Mouse (Mus musculus) spleen, postnatal 4 days (tissue): ENCODE measurements around the gene Fgf18.
A peak's percentile ranks its signal among the peaks of the same experiment; 100 is the strongest.

Source experiments
- DNase-seq, 2 experiments: peaks; one replicate each; pipeline ENCODE4 v3.0.0; 2022; ENCODE audit warnings: low spot score in 2 of 2

The Fgf18 gene

DNA sequence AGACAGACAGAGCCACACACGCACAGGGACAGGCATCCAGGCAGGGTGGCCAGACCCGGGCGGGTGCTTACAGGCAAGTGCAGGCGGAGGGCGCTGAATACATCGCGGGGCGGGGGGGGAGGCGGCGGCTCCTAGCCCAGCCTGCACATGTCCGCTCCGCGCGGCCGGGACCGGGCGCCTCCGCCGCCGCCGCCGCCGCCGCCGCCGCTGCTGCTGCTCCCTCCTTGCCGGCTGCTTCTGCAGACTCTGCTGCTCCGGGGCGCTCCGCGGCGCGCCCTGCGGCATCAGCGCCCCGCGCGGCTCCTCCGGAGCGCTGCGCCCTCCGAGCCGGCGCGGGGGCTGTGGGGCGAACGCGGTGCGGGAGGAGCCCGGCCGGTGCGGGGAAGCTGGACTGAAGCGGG is at the start of gene Fgf18:
Gene Fgf18, minus strand, starts transcription at position 230 of the 401 bp plus-strand sequence.
- DNase-seq = no peak

DNA sequence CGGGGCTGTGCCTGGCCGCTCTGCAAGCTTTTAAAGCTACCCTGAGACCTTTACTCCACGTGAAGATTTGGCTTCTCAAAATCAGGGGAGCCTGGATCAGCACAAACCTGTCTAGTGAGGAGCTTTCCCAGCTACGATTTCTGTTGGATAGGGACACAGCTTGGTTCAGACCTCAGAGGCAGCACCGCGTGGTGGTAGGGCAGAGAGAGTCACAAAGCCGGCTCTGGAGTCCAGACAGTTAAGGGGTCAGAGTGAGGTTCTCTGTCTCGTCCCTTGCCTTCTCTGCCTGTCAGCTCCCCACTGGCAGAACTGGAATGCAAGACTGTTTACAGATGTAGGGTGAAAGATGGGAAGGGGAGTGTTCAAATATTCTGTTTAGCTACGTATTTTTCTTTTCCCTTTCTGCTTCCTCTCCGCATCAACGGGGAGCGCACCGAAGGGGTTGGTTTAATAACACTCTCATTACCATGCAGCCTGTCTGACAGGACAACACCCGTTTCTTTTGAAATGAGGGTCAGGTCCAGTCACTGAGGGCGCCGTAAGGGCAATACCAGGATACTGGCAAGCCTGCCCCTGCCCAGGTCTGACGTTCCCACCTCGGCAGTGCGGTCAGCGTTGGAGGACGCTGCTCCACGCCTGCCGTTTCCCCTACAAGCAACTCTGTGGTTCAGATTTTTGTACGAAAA is 49.4 kb upstream of the Fgf18 start:
- no peak for DNase-seq

DNA sequence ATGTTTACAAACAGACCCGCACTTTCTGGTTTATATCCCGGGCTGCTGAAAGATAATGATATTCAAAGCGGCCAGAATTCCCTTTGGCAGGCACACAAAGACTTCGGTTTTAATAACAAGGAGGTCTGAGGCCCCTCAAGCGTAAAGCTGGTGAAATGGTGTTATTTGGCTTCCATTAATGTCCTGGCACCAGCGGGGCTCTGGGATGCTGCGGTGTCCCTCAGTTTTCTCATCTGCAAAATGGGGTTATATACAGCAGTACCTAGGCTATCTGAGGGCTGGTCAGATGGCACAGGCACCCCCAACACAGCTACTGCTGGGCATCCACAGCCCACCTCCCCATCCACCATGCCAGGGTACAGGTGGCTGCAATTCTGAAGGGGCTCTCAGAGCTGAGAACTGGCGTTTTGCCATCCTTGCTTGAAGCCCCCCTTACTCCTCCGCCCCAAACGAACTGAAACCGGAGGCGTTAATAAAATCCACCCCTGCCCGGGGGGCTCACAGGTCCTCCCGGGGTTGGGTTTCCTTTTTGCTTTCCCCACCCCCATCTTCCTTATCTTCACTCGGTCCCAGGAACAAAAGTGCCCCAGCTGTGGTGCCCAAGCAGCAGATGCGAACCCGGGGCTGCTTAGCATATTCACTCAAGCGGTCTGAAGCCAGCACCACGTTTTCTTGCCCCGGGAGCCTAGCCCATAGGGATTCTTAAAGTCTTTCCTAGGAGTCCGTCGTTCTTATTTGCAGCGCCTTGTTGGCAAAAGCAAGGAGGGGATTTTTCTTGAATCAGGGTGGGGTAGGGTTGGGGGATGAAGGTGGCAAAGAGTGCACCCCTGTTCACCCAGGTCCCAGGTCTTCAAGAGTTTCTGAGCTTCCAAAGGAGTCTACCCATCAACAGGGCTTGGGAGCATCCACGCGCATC is 48.6 kb upstream of the Fgf18 start:
- no peak for DNase-seq

DNA sequence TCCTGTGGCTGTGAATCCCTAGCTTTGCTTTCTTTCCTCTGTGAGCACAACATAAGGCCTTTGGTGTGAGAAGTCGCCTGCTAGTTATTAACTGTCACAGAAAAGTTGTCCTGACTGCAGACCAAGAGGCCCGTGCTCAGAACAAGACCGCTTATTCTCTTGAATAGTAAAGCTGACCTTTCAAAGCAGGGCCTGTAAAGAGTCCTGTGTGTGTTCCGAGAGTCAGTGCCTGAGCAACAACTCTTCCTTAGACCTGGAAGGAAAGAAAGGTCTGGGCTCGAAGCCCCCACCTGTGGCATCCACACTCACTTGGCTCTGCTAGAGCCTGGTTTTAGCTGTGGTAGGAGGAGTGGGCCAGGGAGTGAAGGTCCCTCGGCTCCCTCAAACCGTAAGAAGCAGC is 47.9 kb upstream of the Fgf18 start:
- DNase-seq = no peak

DNA sequence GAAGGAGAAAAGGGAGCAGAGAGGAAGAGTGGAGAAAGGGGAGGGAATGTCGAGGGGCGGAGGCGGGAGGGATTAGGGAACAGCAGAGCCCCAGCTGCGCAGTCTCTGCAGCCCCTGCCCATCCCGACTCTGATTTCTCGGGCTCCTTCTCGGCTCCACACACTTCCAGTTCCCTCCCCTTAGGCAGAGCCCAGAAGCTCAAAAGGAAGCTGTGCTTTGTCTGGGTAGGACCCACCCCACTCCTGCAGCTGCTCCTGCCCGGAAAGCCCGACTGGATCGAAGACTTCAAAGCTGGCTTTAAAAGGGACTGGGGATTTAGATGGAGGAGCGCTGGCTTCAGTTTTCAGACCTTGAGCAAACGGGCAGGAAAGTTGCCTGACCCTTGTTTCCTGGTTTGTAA is 46.5 kb upstream of the Fgf18 start:
- no peak for DNase-seq

DNA sequence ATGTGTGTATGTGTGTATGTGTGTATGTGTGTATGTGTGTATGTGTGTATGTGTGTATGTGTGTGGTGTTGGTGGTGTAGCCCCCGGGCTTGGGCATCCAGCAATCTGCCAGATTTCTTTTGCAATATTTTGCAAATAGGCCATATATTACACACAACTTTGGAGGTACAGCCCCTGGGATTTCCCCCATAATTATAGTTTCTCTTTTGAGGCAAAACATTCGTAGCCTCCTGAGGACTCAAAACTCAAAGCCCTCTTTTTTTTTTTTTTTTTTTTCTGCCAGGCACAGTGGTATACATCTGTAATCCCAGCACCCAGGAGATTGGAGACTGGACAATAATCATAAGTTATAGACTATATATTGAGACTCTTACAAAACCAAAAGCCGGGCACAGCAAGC is 34.6 kb upstream of the Fgf18 start:
- no peak for DNase-seq

DNA sequence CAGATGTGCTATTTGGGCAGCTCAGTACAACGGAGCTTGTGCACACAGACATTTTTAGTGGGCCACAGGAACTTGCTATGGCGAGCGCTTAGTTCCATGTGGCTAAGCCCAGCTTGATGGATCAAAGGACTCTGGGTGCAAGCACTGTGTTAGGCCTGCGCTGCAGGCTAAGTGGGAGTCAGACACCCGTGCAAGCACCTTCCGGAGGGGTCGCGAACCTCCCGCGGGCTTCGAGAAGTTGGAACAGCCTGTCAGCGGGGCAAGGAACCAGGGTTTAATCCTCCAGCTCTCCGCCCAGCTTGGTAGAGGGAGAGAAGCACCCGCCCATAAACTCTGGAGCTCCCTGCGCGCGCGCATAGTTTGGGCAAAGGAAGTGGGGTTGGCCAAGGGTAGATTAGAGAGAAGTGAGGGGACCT is 33.5 kb upstream of the Fgf18 start:
- DNase-seq = no peak

DNA sequence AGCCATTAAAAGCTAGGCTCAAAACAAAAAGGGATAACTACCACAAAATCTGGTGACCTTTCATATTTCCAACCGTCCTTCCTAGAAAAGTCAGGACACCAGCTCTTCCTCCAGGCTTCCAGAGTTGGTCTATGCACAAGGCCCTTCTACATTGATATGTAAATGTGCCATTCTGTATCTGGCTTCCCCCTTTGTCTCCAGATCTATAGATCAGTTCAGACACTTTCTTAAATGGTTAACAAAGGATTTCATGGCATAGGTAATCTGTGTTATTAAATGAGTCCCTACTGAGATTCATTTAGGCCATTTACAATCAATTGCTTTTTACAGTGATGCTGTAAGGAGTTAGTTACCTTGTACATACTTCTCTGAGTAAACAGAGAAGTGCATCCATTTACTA is 32.6 kb upstream of the Fgf18 start:
- DNase-seq = no peak

DNA sequence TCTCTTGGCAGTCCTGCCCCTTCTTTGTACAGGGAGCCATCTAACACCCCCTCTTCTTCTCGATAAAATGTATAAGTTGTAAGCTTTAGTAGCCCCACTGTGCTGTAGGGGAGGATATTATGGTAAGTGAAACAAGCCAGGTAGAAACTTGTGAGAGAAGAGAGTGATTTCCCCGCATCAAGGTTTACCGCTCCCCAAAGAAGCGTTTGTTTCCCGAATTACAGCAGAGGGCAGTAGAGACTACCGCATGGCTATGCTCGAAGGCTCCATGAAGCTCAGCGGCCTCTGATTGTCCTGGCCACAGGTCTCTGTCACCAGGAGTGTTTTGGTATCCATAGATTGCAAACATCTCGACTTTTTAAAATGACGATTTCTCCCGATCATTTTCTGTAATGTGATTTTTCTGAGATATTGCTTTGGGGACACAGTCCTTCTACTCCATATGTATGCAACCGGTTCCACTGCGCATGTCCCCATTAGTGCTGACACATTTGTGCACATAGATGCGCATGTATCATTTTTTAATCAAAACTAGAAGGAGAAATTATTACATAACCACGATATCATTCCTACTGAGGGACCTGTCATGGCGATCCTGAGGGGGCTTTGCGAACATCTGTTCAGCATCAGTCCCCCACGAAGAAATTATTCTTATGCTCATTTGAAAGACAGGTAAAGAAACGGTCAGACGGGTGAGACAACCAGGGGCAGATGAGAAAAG is 29.5 kb upstream of the Fgf18 start:
- DNase-seq = no peak

DNA sequence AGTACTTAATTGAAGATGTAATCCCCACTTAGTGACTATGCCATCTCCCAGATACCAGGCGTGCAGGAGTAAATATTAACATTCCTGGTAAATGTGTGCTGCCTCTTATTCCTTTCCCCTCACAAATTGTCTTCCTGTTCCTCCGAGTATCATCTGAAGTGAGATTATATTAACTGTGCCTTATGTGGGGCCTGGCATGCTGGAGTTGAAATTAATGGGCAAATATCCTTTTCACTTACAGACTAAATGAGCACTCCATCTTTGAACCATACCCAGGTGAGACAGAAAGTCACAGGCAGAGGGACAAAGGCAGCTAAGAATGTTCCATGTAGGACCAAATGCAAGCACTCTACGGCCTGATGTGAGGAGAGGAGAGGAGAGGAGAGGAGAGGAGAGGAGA is 28.6 kb upstream of the Fgf18 start:
- no peak for DNase-seq

DNA sequence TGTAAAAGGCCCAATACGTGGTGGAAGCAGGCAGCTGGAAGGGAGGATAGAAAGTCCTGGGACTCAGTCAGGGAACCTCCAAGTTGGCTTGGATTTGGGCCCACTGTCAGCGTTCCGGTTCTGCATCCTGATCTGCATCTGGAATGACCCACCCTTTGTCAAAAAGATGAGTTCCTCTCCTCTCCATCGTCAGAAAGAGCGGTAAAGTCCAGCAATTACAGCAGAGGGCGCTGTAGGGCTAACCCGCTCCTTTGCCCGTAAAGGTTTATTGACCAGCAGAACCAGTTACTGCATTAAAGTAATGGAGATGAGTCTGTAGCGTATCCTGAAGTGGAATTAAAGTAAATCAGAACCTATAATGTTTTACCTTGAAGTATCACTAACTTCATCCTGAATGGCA is 23.3 kb upstream of the Fgf18 start:
- peak; percentile 46 to 80 for DNase-seq

DNA sequence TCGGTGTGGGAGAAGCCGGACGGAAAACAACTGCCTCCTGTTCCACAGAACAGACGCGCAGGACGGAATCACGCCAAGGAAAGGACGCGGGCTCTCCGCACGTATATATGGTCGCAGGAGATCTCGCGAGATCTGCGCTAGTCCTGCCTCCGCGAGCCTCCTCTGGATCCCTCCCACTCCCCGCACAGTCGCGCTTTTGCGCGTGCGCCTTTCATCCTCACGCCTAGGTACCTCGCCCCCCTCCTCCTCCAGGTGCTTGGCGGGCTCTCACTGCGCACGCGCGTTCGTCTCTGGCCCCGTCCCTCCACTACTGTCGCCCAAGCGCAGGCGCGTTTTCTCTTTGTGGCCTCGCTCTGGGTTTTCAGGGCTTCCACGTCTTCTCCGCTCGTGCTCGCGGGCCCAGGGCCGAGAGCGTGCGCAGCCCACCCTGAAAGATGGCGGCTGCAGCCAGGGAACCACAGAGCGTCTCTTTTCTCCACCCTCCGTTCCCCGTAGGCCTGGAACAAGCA is 15.9 kb upstream of the Fgf18 start, which contains the start of gene Npm1:
Gene Npm1, minus strand, starts transcription at position 209 of the 509 bp plus-strand sequence.
- peak; percentile 99 for DNase-seq

DNA sequence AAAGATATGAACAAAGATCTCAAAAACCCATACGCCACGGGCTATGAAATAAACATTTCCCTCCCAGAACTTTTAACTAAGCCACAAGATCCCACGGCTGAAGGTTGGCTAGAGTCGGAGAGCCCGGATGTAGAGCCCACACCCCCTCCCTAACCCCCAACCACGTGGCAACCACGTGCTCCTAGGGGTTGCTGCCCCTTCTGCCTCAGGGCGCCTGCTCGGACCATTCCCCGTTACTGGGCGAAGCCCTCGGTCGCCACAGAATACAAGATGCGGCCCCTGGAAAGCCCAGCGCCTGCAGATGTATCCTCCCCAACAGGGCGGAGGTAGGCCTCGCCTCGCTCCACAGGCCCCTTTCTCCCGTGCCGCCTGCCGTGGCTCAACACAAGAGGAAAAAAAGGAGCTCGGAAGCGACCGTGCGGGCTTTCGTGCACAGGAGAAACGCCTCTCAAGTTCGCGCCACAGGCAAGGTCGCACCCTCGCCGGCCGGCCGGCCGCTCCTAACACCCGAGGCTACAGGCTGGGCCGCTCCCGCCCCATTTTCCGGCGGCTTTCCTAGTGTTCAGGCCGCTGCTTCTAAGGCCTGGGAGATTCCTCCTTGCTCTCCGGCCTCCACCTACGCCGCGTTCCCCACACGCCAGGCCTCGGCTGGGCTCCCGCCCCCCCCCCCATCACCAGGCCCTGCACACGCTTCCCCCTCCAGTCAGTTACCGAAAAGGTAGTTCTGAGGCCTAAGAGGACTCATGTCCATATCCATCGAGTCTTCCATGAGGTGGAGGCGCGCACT is 15.2 kb upstream of the Fgf18 start:
- peak; percentile 56 to 78 for DNase-seq

DNA sequence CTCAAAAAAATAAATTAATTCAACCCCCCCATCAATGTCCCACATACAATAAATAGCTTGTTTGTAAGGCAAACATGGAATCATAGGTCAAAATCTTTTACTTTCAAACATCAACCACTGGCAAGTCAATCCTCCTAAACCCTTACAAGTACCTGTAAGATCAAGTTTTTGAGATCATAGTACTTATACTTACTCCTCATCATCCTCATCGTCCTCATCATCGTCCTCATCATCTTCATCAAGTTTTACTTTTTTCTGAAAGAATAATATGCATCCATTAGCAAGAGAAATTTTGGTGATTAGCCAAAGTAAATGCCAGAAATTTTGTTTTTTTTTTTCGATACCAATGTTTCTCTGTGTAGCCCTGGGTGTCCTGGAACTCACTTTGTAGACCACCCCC is 12.5 kb upstream of the Fgf18 start:
- DNase-seq = no peak

DNA sequence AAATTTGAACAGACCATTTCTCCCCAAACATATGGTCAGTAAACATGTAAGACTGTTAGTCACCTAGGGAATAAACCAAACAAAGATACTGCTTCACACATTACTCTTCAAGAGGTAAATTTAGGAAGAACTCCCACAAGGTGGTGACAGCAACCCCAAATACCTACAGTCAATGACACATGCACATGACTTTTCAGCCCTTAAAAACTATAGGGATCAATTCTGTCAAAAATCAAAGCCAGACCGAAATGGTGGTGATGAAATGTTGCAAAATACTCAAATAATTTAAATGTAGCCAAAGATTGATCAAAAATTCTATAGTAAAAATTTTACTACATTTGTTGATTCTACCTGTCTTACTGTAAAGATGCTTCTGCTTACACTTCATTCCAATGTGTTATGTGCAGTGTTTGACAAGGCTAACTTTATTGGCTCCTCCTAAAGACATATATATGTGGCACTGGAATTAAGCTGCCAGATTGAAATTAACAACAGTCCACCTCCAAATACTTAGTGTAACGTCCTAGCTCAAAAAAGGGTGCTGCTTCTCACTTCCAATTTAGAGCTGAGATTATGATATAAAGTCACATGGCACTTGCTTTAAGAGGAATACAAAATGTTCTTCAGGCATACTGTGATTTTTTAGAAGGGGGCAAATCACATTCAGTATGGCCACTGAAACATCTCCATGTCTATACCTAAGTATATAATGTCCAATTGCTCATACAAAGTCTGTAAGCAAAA is 10.4 kb upstream of the Fgf18 start:
- no peak for DNase-seq

DNA sequence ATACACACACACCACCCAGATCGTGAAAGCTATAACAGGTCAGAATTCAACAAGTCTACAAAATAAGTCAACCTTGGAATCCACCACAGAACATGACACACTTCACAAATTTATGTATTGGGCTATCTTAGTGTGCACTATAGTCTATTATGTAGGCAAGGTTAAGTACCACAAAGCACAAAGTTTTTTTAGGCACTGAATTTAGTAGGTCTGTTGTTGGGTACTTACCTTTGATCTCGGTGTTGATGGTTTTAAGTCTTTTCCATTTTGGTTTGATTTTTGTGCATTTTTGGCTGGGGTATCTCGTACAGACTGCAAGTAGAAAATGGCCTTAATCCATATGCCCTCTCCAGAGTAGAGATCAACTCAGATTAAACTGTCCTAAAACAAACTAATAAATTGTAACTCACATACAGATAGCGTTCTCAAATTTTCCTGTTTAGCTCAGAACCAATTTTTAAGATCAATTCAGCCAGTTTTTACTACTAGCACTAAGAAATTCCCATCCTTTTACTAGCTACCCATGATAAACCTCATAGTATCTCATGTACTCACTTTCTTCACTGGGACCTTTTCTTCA is 9.3 kb upstream of the Fgf18 start:
- DNase-seq = no peak

DNA sequence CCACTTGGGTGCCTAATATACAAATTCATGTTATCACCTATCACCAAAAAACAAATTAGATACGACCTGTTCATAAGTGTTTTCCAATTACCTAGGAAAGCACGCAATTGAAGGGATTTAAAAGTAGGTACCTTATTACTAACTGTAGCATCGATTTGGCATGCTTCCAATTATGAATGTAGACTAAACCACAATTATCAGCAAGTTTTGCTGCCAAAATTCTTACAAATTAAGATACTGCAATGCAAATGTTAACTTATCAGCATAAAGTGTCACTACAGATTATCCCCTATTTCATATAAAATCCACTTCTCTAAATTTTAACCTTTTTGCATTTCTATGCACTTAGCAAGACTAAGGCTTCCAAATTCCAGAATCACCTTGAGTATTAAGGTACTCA is 7.3 kb upstream of the Fgf18 start:
- no peak for DNase-seq

DNA sequence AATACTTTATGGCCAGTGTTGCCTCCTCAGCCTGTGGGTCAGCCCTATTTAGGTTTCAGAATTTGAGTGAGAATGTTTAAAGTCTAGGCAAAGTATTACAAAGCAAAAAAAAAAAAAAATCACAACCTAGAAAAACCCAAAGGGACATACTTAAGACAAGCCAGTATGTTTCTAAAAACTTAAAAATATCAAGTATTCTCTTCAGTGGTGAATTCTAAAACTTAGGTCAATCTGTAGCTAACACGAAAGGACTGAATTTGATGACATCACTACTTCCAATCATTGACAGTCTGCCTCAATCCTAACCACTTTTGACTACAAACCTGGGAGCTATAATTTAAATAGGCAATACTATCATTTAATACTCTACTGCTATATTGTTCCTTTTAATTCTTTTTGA is 5.8 kb upstream of the Fgf18 start:
- DNase-seq = no peak

DNA sequence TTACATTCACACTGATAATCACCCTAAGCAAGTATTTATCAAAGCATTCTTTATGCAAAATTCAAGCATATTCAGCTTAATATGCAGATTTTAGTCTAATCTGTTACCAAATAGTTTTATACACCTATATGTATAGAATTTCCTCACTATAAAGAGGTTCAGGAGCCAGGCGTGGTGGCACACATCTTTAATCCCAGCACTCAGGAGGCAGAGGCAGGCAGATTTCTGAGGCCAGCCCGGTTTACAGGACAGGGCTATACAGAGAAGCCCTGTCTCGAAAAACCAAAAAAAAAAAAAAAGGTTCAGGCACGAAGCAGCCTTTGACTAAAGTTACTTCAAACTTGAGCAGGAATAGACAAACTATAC is 4.6 kb upstream of the Fgf18 start:
- no peak for DNase-seq

DNA sequence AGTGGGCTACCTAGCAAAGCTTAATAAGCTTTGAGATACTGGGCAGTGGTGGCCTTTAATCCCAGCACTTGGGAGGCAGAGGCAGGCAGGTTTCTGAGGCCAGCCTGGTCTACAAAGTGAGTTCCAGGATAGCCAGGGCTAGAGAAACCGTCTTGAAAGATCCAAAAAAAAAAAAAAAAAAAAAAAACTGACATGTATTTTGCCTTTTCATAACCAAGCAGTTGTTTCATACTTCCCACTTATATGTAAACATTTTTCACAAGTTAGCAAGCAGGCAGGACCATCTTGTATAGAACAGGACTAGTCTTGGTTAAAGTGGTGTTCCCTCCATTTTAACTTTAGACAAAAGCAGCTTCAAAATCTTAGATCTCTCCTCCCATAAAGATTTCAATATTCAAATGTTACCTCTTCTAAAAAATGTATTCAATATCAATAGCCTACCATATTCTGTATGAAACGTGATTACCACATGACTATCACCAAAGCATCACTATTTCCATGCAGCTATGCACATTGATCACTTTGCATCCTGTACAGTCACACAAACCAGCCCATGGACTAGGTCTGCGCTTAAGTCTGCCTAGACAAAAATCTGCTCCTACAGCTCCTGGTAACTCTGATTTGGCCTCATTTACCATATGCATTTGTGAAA is 4.1 kb upstream of the Fgf18 start:
- no peak for DNase-seq
